Mouse (Mus musculus): ENCODE data around the gene Tenm2. TPM values are rescaled to one million over a fixed set of nuclear protein-coding genes. Genes with fewer than 3 reads are reported as not detected.

Tenm2 gene
- polyA plus RNA-seq, 1 experiment from 2014 or later = 3.4 TPM

DNA sequence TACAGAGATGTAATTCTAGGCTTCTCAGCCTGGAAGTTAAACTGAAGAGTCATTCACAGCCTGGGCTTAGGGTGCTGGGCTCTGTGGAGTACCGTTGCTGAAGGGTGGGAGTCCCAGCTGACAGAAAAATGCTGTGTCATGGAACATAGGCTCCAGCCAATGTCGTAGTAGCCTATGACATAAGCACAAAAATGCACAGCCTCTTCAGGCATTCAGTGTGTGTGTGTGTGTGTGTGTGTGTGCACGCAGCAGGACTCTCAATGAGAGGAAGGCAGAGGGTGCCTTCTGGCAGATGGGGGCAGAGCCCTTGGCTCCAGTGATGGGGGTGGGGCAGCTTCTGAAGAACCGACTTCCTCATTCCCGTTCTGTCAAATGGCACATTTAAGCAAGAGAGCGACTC lies 1083.5 kb downstream of the Tenm2 start:
- H3K4me2 ChIP-seq (ENCODE audit: low read depth, low read length) = 0 out of 2 replicates have a peak overlapping the region, but pooled peaks have one; percentile 15
- peak; percentile 47; the same call in 1 of the 2 replicates for ATAC-seq (ENCODE audit: low read depth)
- 9% methylated on average over 6 of the region's 6 CpGs for WGBS

DNA sequence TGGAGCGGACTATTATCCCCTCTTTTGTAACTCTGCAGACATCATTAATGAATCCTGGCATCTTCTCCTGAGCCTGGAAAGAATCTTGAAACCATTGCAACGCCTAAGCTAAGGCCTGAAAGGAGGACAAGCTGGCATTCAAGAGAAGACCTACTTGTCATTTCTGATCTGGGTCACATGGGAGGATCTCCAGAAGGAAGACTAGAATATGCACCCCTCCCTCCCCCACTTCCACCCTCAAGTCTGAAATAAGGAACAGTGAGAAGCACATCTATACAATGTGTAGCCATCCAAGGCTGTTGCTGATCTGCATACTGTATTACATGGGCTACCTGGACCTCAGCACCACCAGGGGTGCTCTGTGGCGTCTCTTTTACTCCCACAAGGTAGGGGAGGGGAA lies 1086.7 kb downstream of the Tenm2 start:
- ATAC-seq (ENCODE audit: low read depth) (no peak), DNase-seq (ENCODE audit: low spot score) (no peak)
- no peak overlapping the region for H3K4me2 ChIP-seq (ENCODE audit: low read depth, low read length)
- no peak overlapping the region for H3K4me3 ChIP-seq (ENCODE audit: low read depth, low read length)
- H3K4me1 ChIP-seq (ENCODE audit: control insufficient read depth, insufficient read depth, low read length) = peaks cover 13% of the 10 kb centered on the region; the same call in 1 of the 2 replicates
- 75% methylated on average over 3 of the region's 3 CpGs for whole genome bisulfite sequencing
- no peaks in the 10 kb centered on the region for H3K9me3 ChIP-seq (ENCODE audit: control insufficient read depth, low read length)
- no peak overlapping the region for H3K9ac ChIP-seq (ENCODE audit: low read depth, low read length)
- no peaks in the 10 kb centered on the region for H3K36me3 ChIP-seq (ENCODE audit: control insufficient read depth, insufficient read depth, low read length)
- no peaks in the 10 kb centered on the region for H3K27me3 ChIP-seq (replicated peaks; ENCODE audit: control insufficient read depth, insufficient read depth, low read length)
- H3K27ac ChIP-seq (replicated peaks; ENCODE audit: low read depth, low read length) = no peak overlapping the region

More for the DNA sequence above, 1083.5 kb downstream of the Tenm2 start:
- Histone ChIP-seq H3K36me3 (ENCODE audit: control insufficient read depth, insufficient read depth, low read length) (no peaks in the 10 kb centered on the region), H3K27ac (replicated peaks; ENCODE audit: low read depth, low read length) (no peak overlapping the region), H3K9ac (ENCODE audit: low read depth, low read length) (no peak overlapping the region), H3K4me3 (ENCODE audit: low read depth, low read length) (no peak overlapping the region), H3K9me3 (ENCODE audit: control insufficient read depth, low read length) (no peaks in the 10 kb centered on the region), H3K27me3 (replicated peaks; ENCODE audit: control insufficient read depth, insufficient read depth, low read length) (no peaks in the 10 kb centered on the region), H3K4me1 (ENCODE audit: control insufficient read depth, insufficient read depth, low read length) (peaks cover 13% of the 10 kb centered on the region; the same call in 1 of the 2 replicates)
- DNase-seq (ENCODE audit: low spot score) = peak; percentile 54

DNA sequence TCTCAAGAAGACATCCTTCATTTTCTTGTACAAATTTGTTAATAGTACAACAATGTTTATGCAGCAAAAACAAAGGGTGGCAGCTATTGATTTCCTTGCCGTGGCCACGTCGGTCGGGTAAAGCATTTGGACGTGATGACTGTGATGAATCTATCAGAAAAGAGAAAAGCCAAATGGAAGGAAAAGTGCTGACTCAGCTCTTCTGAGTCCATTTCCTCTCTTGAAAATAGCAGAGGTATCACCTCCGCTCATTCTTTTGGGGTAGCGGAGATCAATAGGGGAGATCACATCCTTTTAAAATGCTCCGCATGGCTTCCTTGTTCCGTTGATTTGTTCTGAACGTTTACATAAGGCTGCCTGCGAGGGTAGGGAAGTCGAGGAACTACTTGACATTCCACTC lies 1090.7 kb downstream of the Tenm2 start:
- no peaks in the 10 kb centered on the region for H3K27me3 ChIP-seq (replicated peaks; ENCODE audit: control insufficient read depth, insufficient read depth, low read length)

DNA sequence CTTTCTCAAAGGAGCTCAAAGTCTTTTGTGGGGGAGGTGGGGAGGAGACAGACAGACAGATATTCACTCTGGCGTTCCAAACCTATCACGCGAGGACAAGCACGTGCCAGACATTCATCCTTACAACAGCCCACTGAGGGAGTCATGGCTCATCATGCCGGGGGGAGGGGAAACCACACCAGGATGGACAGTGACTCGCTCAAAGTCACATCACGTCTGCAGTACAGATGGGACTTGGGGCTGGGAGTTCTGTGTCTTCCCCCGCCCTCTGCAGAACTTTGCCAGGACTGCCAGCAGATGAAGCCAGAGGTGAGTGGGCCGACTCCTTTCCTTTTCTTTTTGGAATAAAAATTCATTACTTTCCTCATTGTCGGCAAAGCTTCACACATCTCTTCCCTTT lies 1095.4 kb downstream of the Tenm2 start:
- Histone ChIP-seq H3K4me3 (ENCODE audit: low read depth, low read length) (no peak overlapping the region), H3K27me3 (replicated peaks; ENCODE audit: control insufficient read depth, insufficient read depth, low read length) (no peaks in the 10 kb centered on the region), H3K9me3 (ENCODE audit: control insufficient read depth, low read length) (no peaks in the 10 kb centered on the region), H3K4me2 (ENCODE audit: low read depth, low read length) (no peak overlapping the region), H3K27ac (replicated peaks; ENCODE audit: low read depth, low read length) (no peak overlapping the region), H3K9ac (ENCODE audit: low read depth, low read length) (no peak overlapping the region), H3K4me1 (ENCODE audit: control insufficient read depth, insufficient read depth, low read length) (no peaks in the 10 kb centered on the region), H3K36me3 (ENCODE audit: control insufficient read depth, insufficient read depth, low read length) (no peaks in the 10 kb centered on the region)
- DNase-seq (ENCODE audit: low spot score) (no peak), ATAC-seq (ENCODE audit: low read depth) (no peak)
- WGBS = 87% methylated on average over 10 of the region's 10 CpGs

More for the DNA sequence above, 1090.7 kb downstream of the Tenm2 start:
- Histone ChIP-seq H3K36me3 (ENCODE audit: control insufficient read depth, insufficient read depth, low read length) (no peaks in the 10 kb centered on the region), H3K9me3 (ENCODE audit: control insufficient read depth, low read length) (no peaks in the 10 kb centered on the region), H3K4me3 (ENCODE audit: low read depth, low read length) (no peak overlapping the region), H3K4me1 (ENCODE audit: control insufficient read depth, insufficient read depth, low read length) (no peaks in the 10 kb centered on the region), H3K9ac (ENCODE audit: low read depth, low read length) (no peak overlapping the region), H3K27ac (replicated peaks; ENCODE audit: low read depth, low read length) (no peak overlapping the region), H3K4me2 (ENCODE audit: low read depth, low read length) (no peak overlapping the region)
- no peak for DNase-seq (ENCODE audit: low spot score)
- 78% methylated on average over 12 of the region's 12 CpGs for WGBS
- no peak for ATAC-seq (ENCODE audit: low read depth)

DNA sequence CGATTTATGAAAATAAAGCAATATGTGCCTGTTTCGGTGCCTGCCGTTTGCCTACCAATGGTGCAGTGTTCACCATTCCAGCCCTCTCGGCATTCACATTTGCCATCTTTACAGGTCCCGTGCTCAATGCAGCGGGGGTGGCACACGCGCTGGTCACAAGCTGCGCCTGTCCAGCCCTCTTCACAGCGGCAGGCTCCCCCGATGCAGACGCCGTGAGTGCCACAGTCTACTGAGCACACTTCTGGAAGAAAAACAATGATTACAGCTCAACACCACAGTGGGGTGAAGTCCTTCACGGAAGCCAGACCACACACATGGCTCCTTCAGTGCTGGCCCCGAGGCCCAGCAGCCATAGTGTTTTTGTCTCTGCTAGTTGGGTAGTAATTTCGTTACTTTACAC lies 1096.2 kb downstream of the Tenm2 start:
- H3K27ac ChIP-seq (replicated peaks; ENCODE audit: low read depth, low read length) = no peak overlapping the region
- H3K4me2 ChIP-seq (ENCODE audit: low read depth, low read length) = no peak overlapping the region
- no peaks in the 10 kb centered on the region for H3K27me3 ChIP-seq (replicated peaks; ENCODE audit: control insufficient read depth, insufficient read depth, low read length)
- no peaks in the 10 kb centered on the region for H3K4me1 ChIP-seq (ENCODE audit: control insufficient read depth, insufficient read depth, low read length)
- WGBS = 74% methylated on average over 16 of the region's 16 CpGs
- H3K4me3 ChIP-seq (ENCODE audit: low read depth, low read length) = no peak overlapping the region
- DNase-seq (ENCODE audit: low spot score) (no peak), ATAC-seq (ENCODE audit: low read depth) (no peak)
- no peaks in the 10 kb centered on the region for H3K9me3 ChIP-seq (ENCODE audit: control insufficient read depth, low read length)
- H3K36me3 ChIP-seq (ENCODE audit: control insufficient read depth, insufficient read depth, low read length) = no peaks in the 10 kb centered on the region
- H3K9ac ChIP-seq (ENCODE audit: low read depth, low read length) = no peak overlapping the region

DNA sequence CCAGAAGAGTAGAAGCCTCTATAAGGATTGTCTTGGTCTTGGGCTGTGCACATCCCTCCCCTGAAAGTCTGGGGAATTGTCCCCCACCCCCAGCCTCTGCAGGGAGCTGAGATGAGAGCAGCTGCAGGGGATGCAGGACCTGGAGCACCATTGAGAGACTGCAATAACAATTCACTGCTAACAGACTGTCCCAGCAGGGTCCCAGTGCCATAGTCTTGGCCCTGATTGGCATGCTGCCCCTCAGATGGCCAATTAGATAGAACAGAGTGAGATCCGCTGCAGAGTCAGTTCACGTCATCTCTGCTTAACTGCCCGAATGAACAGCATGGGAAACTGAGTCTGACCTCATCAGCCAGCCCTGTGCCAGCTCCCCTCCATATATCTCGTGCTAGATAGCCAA lies 1097.9 kb downstream of the Tenm2 start:
- H3K4me3 ChIP-seq (ENCODE audit: low read depth, low read length) = no peak overlapping the region
- WGBS = 68% methylated on average over 4 of the region's 4 CpGs
- 0 out of 2 replicates have a peak, but pooled peaks have one; percentile 50 for ATAC-seq (ENCODE audit: low read depth)

DNA sequence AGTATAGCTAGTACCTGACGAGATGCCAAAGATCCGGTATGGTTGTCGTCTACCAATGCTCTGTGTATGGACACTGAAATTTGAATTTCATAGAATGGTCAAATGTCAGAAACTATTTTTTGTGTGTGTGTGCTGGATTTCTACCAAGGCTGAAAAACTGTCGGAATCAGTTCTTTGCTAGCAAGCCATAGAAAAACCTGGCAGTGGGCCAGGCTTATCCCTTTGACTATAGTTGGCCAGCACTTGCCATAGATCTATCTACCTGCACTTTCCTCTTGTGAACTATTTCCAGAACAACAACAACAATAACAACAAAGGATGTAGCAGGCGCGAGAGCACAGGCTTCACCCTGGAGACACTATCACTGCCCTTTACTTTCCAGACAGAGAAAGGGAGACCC lies 1098.5 kb downstream of the Tenm2 start:
- Histone ChIP-seq H3K4me3 (ENCODE audit: low read depth, low read length) (no peak overlapping the region), H3K27me3 (replicated peaks; ENCODE audit: control insufficient read depth, insufficient read depth, low read length) (no peaks in the 10 kb centered on the region)
- DNase-seq (ENCODE audit: low spot score) = no peak

More for the DNA sequence above, 1097.9 kb downstream of the Tenm2 start:
- Histone ChIP-seq H3K36me3 (ENCODE audit: control insufficient read depth, insufficient read depth, low read length) (no peaks in the 10 kb centered on the region), H3K9me3 (ENCODE audit: control insufficient read depth, low read length) (no peaks in the 10 kb centered on the region), H3K4me2 (ENCODE audit: low read depth, low read length) (no peak overlapping the region), H3K4me1 (ENCODE audit: control insufficient read depth, insufficient read depth, low read length) (no peaks in the 10 kb centered on the region), H3K27me3 (replicated peaks; ENCODE audit: control insufficient read depth, insufficient read depth, low read length) (no peaks in the 10 kb centered on the region), H3K9ac (ENCODE audit: low read depth, low read length) (no peak overlapping the region), H3K27ac (replicated peaks; ENCODE audit: low read depth, low read length) (no peak overlapping the region)
- no peak for DNase-seq (ENCODE audit: low spot score)

DNA sequence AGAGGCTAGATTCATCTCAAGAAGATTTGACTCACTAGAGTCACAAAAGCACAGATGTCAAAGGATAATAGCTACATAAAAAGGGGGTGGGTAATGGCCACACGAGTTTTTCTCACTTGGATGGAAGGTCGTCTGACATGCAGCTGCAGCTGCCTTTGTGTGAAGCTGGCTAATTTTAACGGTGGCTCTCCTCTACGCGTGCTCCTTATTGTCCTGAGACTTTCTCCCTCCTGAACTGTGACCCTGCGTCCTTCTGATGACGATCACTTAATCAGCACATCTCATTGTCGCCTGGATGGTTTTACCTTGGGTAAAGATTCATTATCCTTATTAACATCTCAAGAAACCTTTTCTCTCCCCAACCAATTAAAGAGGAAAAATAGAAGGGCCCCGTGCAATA lies 1101.1 kb downstream of the Tenm2 start:
- Histone ChIP-seq H3K4me1 (ENCODE audit: control insufficient read depth, insufficient read depth, low read length) (no peaks in the 10 kb centered on the region), H3K27me3 (replicated peaks; ENCODE audit: control insufficient read depth, insufficient read depth, low read length) (no peaks in the 10 kb centered on the region), H3K9ac (ENCODE audit: low read depth, low read length) (no peak overlapping the region), H3K36me3 (ENCODE audit: control insufficient read depth, insufficient read depth, low read length) (no peaks in the 10 kb centered on the region), H3K27ac (replicated peaks; ENCODE audit: low read depth, low read length) (no peak overlapping the region), H3K9me3 (ENCODE audit: control insufficient read depth, low read length) (no peaks in the 10 kb centered on the region), H3K4me2 (ENCODE audit: low read depth, low read length) (no peak overlapping the region), H3K4me3 (ENCODE audit: low read depth, low read length) (no peak overlapping the region)
- 59% methylated on average over 9 of the region's 9 CpGs for WGBS
- ATAC-seq (ENCODE audit: low read depth) = no peak
- DNase-seq (ENCODE audit: low spot score) = no peak

More for the DNA sequence above, 1098.5 kb downstream of the Tenm2 start:
- H3K9me3 ChIP-seq (ENCODE audit: control insufficient read depth, low read length) = no peaks in the 10 kb centered on the region
- no peak for ATAC-seq (ENCODE audit: low read depth)
- H3K36me3 ChIP-seq (ENCODE audit: control insufficient read depth, insufficient read depth, low read length) = no peaks in the 10 kb centered on the region
- H3K27ac ChIP-seq (replicated peaks; ENCODE audit: low read depth, low read length) = no peak overlapping the region
- no peak overlapping the region for H3K4me2 ChIP-seq (ENCODE audit: low read depth, low read length)
- 78% methylated on average over 6 of the region's 6 CpGs for WGBS
- no peak overlapping the region for H3K9ac ChIP-seq (ENCODE audit: low read depth, low read length)
- no peaks in the 10 kb centered on the region for H3K4me1 ChIP-seq (ENCODE audit: control insufficient read depth, insufficient read depth, low read length)

DNA sequence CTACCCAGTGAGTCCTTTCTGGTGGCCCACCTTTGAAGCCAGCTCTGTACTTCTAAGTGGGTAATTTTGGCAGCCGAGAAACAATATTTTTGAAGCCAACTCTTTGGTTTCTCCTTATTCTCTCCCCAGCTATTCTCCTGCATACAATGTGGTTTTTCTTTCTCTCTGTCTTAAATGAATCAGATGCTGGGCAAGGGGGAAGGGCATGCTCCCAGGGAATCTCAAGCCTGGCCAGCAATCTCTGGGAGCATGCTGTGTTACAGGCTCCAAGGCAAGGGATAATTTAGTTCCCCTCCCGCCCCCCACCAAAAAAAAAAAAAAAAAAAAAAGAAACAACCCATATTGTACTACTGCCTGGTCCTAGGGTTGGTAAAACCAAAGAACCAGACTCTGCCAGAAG lies 1112.5 kb downstream of the Tenm2 start:
- ATAC-seq (ENCODE audit: low read depth) (no peak), DNase-seq (ENCODE audit: low spot score) (no peak)
- no peaks in the 10 kb centered on the region for H3K36me3 ChIP-seq (ENCODE audit: control insufficient read depth, insufficient read depth, low read length)
- H3K9me3 ChIP-seq (ENCODE audit: control insufficient read depth, low read length) = no peaks in the 10 kb centered on the region
- 0 out of 2 replicates have a peak, but pooled peaks cover 6% of the 10 kb centered on the region for H3K4me1 ChIP-seq (ENCODE audit: control insufficient read depth, insufficient read depth, low read length)
- H3K4me3 ChIP-seq (ENCODE audit: low read depth, low read length) = no peak overlapping the region
- WGBS = 58% methylated on average over 2 of the region's 2 CpGs
- H3K4me2 ChIP-seq (ENCODE audit: low read depth, low read length) = no peak overlapping the region
- no peak overlapping the region for H3K9ac ChIP-seq (ENCODE audit: low read depth, low read length)
- no peak overlapping the region for H3K27ac ChIP-seq (replicated peaks; ENCODE audit: low read depth, low read length)
- H3K27me3 ChIP-seq (replicated peaks; ENCODE audit: control insufficient read depth, insufficient read depth, low read length) = no peaks in the 10 kb centered on the region

Measured in embryonic facial prominence, embryonic 14.5 days (tissue).